Comparison of ENCODE assay signal across 8 mouse cellular contexts in the genomic region with DNA sequence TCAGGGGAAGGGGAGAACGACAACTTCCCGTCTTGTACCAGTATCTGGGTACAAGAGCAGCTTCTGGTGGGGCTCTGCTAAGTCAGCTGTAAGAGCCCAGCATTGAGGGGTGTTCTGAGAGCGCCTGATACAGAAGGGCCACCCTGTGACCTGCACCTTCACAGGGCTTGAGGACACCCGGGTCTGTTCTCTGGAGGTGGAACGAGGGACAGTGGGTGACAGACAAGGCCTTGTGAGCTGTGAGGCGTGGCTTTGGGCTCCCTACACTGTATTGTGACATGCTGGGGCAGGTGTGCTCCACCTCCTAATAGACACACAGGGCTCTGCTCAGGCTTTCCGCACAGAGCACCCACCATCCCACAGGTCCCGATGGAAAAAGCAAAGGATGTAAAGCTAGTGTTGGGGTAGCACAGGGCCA. TPM values are rescaled to one million over a fixed set of nuclear protein-coding genes. Genes with fewer than 3 reads are reported as not detected.
A peak's percentile ranks its signal among the peaks of the same experiment; 100 is the strongest.
DNase-seq lines count a peak whose midpoint lies in the region; ATAC-seq and TF ChIP-seq lines count a peak whose summit lies in the region.

No protein-coding gene starts in this region.

- no peaks in the 10 kb centered on the region for H3K9me3 ChIP-seq in kidney, embryonic 14.5 days (ENCODE audit: control insufficient read depth, low read length)
- H3K9me3 ChIP-seq in G1E (replicated peaks): no peaks in the 10 kb centered on the region
- no peaks in the 10 kb centered on the region for H3K9me3 ChIP-seq in forebrain, embryonic 16.5 days (ENCODE audit: control insufficient read depth, low read length)

- no peak overlapping the region for H3K27ac ChIP-seq in kidney, embryonic 14.5 days (ENCODE audit: low read depth, low read length)
- peak overlapping the region; percentile 91 for H3K27ac ChIP-seq in forebrain, embryonic 16.5 days (ENCODE audit: low read length)

- H3K9ac ChIP-seq in kidney, embryonic 14.5 days (ENCODE audit: low read depth, low read length): peak overlapping the region; percentile 92
- peak overlapping the region; percentile 94 for H3K9ac ChIP-seq in forebrain, embryonic 16.5 days (replicated peaks; ENCODE audit: low read depth, low read length)

- H3K36me3 ChIP-seq in kidney, embryonic 14.5 days (ENCODE audit: control insufficient read depth, insufficient read depth, low read length): peaks cover 26% of the 10 kb centered on the region
- peaks cover 53% of the 10 kb centered on the region for H3K36me3 ChIP-seq in G1E (replicated peaks)
- peaks cover 13% of the 10 kb centered on the region for H3K36me3 ChIP-seq in forebrain, embryonic 16.5 days (ENCODE audit: control insufficient read depth, insufficient read depth)

- no peak for TF ChIP-seq CTCF in G1E (IDR thresholded peaks at IDR 0.05; ENCODE audit: low read depth, low read length)

- 39% methylated on average over 8 of the region's 8 CpGs for whole genome bisulfite sequencing in kidney, embryonic 14.5 days
- WGBS in forebrain, embryonic 16.5 days: 40% methylated on average over 8 of the region's 8 CpGs

- peaks cover 22% of the 10 kb centered on the region; the same call in 1 of the 2 replicates for H3K4me1 ChIP-seq in kidney, embryonic 14.5 days (ENCODE audit: control insufficient read depth, insufficient read depth, low read length)
- peaks cover 57% of the 10 kb centered on the region for H3K4me1 ChIP-seq in G1E (ENCODE audit: insufficient read depth, low read depth, low read length)
- peaks cover 31% of the 10 kb centered on the region for H3K4me1 ChIP-seq in forebrain, embryonic 16.5 days (replicated peaks; ENCODE audit: control insufficient read depth, insufficient read depth, low read length)

- ATAC-seq in kidney, embryonic 14.5 days (ENCODE audit: low FRiP score, low TSS enrichment): no peak
- ATAC-seq in G1E (ENCODE audit: extremely low read depth, insufficient number of reproducible peaks, low FRiP score, poor library complexity, severe bottlenecking): no peak
- ATAC-seq in forebrain, embryonic 16.5 days: no peak

- no peak for DNase-seq in kidney, adult 11 months
- peak; percentile 39 for DNase-seq in G1E (ENCODE audit: low spot score)
- peak; percentile 34 for DNase-seq in lung, postnatal 36 days
- no peak for DNase-seq in embryo, embryonic 10 days (ENCODE audit: low spot score)
- DNase-seq in gastrocnemius, adult 8-10 months (ENCODE audit: low spot score in 2 of 2): no peak
- no peak for DNase-seq in testis, postnatal 14 days (ENCODE audit: low spot score)

- peak overlapping the region; percentile 59 for H3K4me3 ChIP-seq in kidney, embryonic 14.5 days (ENCODE audit: low read length)
- H3K4me3 ChIP-seq in G1E (ENCODE audit: low read depth, low read length): peak overlapping the region; percentile 80
- H3K4me3 ChIP-seq in forebrain, embryonic 16.5 days (replicated peaks; ENCODE audit: low read length): peak overlapping the region; percentile 80

- H3K4me2 ChIP-seq in kidney, embryonic 14.5 days (replicated peaks; ENCODE audit: low read depth, low read length): peak overlapping the region; percentile 63
- H3K4me2 ChIP-seq in forebrain, embryonic 16.5 days (ENCODE audit: low read length): peak overlapping the region; percentile 73

- H3K27me3 ChIP-seq in kidney, embryonic 14.5 days (ENCODE audit: control insufficient read depth, insufficient read depth, low read length): no peaks in the 10 kb centered on the region
- H3K27me3 ChIP-seq in G1E (ENCODE audit: insufficient read depth, low read length): no peaks in the 10 kb centered on the region
- no peaks in the 10 kb centered on the region for H3K27me3 ChIP-seq in forebrain, embryonic 16.5 days (replicated peaks; ENCODE audit: control insufficient read depth, insufficient read depth, low read length)

RNA-seq across cellular contexts. Expression of gene Rnpepl1, which starts 1.1 kb away (rescaled TPM):
- 27.4 and 36.3 TPM in 2 replicates for polyA plus RNA-seq in kidney, embryonic 14.5 days (2014; fragmentation: Nextera tagmentation; extraction: Ambion mirVana)
- total RNA-seq in G1E (2014; fragmentation: Nextera tagmentation): 37.2 and 46.2 TPM in 2 replicates
- total RNA-seq in G1E (2017): 18.8 and 22.6 TPM in 2 replicates
- 196 and 267 TPM in 2 replicates for polyA plus RNA-seq in G1E (2012)
- polyA plus RNA-seq in forebrain, embryonic 16.5 days (2015; fragmentation: Nextera tagmentation; extraction: Ambion mirVana): 28.5 and 31.0 TPM in 2 replicates
- 10 to 100 TPM; 62.6 to 75.8 (median 72.8) TPM for total RNA-seq in gastrocnemius, adult 8-10 months (2022)

RNA-seq across cellular contexts. Expression of gene Dusp28, which starts 4.9 kb away (rescaled TPM):
- 12.5 and 13.7 TPM in 2 replicates for polyA plus RNA-seq in kidney, embryonic 14.5 days (2014; fragmentation: Nextera tagmentation; extraction: Ambion mirVana)
- total RNA-seq in G1E (2014; fragmentation: Nextera tagmentation) (4.9 and 7.3 TPM in 2 replicates), G1E (2017) (8.0 and 12.1 TPM in 2 replicates)
- 13.2 and 16.2 TPM in 2 replicates for polyA plus RNA-seq in G1E (2012)
- 11.3 and 13.2 TPM in 2 replicates for polyA plus RNA-seq in forebrain, embryonic 16.5 days (2015; fragmentation: Nextera tagmentation; extraction: Ambion mirVana)
- total RNA-seq in gastrocnemius, adult 8-10 months (2022): 10 to 100 TPM; 26.2 to 30.7 (median 27.3) TPM

RNA-seq across cellular contexts. Expression of gene Ankmy1, which starts 9.0 kb away (rescaled TPM):
- 1.1 and 1.4 TPM in 2 replicates for polyA plus RNA-seq in kidney, embryonic 14.5 days (2014; fragmentation: Nextera tagmentation; extraction: Ambion mirVana)
- total RNA-seq in G1E (2014; fragmentation: Nextera tagmentation) (0.29 and 0.75 TPM in 2 replicates), G1E (2017) (0.23 and 0.38 TPM in 2 replicates)
- 0.07 and 0.08 TPM in 2 replicates for polyA plus RNA-seq in G1E (2012)
- polyA plus RNA-seq in forebrain, embryonic 16.5 days (2015; fragmentation: Nextera tagmentation; extraction: Ambion mirVana): 0.71 and 1.1 TPM in 2 replicates
- total RNA-seq in gastrocnemius, adult 8-10 months (2022): under 1 TPM in 1 of 4 experiments, not detected in 3; 0.17 TPM

RNA-seq across cellular contexts. Expression of gene Capn10, which starts 22.4 kb away (rescaled TPM):
- 24.9 and 28.7 TPM in 2 replicates for polyA plus RNA-seq in kidney, embryonic 14.5 days (2014; fragmentation: Nextera tagmentation; extraction: Ambion mirVana)
- total RNA-seq in G1E (2014; fragmentation: Nextera tagmentation) (3.3 and 13.2 TPM in 2 replicates), G1E (2017) (22.3 and 25.6 TPM in 2 replicates)
- polyA plus RNA-seq in G1E (2012): 25.0 and 27.9 TPM in 2 replicates
- 64.4 and 65.5 TPM in 2 replicates for polyA plus RNA-seq in forebrain, embryonic 16.5 days (2015; fragmentation: Nextera tagmentation; extraction: Ambion mirVana)
- total RNA-seq in gastrocnemius, adult 8-10 months (2022): 1 to 10 TPM; 4.4 to 6.1 (median 5.0) TPM

RNA-seq across cellular contexts. Expression of gene Gpr35, which starts 38.9 kb away (rescaled TPM):
- polyA plus RNA-seq in kidney, embryonic 14.5 days (2014; fragmentation: Nextera tagmentation; extraction: Ambion mirVana): 0.16 and 0.45 TPM in 2 replicates
- total RNA-seq in G1E (2014; fragmentation: Nextera tagmentation) (0.24 and 0.38 TPM in 2 replicates), G1E (2017) (0.64 and 0.93 TPM in 2 replicates)
- polyA plus RNA-seq in G1E (2012): 0.03 and 0.07 TPM in 2 replicates
- polyA plus RNA-seq in forebrain, embryonic 16.5 days (2015; fragmentation: Nextera tagmentation; extraction: Ambion mirVana): 0.35 and 0.75 TPM in 2 replicates
- total RNA-seq in gastrocnemius, adult 8-10 months (2022): under 1 TPM in 2 of 4 experiments, not detected in 2; 0.13 to 0.29 TPM

Comparison
In these comparisons a context has a peak if more than half of its experiments do, and no peak if none do; other contexts are left out.
1. DNase-seq: peak in G1E (single experiment) and lung, postnatal 36 days (single experiment); none in kidney, adult 11 months (single experiment), embryo, embryonic 10 days (single experiment), gastrocnemius, adult 8-10 months (0 of 2) and testis, postnatal 14 days (single experiment).
2. Peak in every context shown above with its lines, with median percentiles within 50 percentile points of each other: H3K4me3 ChIP-seq.